Mouse (Mus musculus): Measurements from ENCODE around the gene Ryr1.

DNA sequence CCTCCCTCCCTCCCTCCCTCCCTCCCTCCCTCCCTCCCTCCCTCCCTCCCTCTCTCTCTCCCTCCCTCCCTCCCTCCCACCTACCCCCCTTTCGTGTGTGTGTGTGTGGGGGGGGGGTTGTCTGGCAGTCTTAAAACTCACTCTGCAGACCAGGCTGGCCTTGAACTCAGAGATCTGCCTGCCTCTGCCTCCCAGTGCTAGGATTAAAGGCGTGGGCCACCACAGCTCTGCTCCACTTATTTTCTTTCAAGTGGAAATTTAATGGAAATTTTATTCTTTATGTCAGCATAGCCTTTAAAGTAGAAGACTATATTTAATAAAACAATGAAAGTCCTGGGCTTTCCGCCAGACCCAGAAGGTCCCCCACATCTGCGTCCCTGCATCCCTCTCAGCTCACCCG is 158.8 kb downstream of the Ryr1 start:
- TF ChIP-seq POLR2A (IDR thresholded peaks at IDR 0.05; ENCODE audit: low read depth, low read length) (no peak), CTCF (IDR thresholded peaks at IDR 0.05; ENCODE audit: extremely low read depth, insufficient read length, insufficient replicate concordance, low read depth, low read length) (no peak)
